Mouse (Mus musculus): ENCODE results near the gene Skp2. TPM values are rescaled to one million over a fixed set of nuclear protein-coding genes. Genes with fewer than 3 reads are reported as not detected.

Skp2 gene
- polyA plus RNA-seq, 1 experiment from 2014 or later, result 16.5 TPM

- peaks cover 2% of the 10 kb centered on the region; the same call in 1 of the 2 replicates for H3K4me1 ChIP-seq (ENCODE audit: control insufficient read depth, low read depth, low read length)
- no peak for ATAC-seq (ENCODE audit: low read depth)
- H3K4me2 ChIP-seq (ENCODE audit: low read depth, low read length), result no peak overlapping the region
- 67% methylated on average over 4 of the region's 4 CpGs for WGBS (ENCODE audit: insufficient replicate concordance)
- H3K9ac ChIP-seq (ENCODE audit: low read depth, low read length), result no peak overlapping the region
- no peak overlapping the region for H3K4me3 ChIP-seq (ENCODE audit: low read depth, low read length)
- H3K27ac ChIP-seq (ENCODE audit: low read length), result no peak overlapping the region
- H3K36me3 ChIP-seq (ENCODE audit: control insufficient read depth, insufficient read depth), result peaks cover 27% of the 10 kb centered on the region
- H3K9me3 ChIP-seq (replicated peaks; ENCODE audit: control insufficient read depth, low read length), result no peaks in the 10 kb centered on the region
- no peaks in the 10 kb centered on the region for H3K27me3 ChIP-seq (ENCODE audit: control insufficient read depth, insufficient read depth, low read depth, low read length)
These were observed 32.2 kb downstream of the Skp2 start for GRCm38 (mm10) chr15:9122989-9123388.

- Histone ChIP-seq H3K9me3 (replicated peaks; ENCODE audit: control insufficient read depth, low read length) (no peaks in the 10 kb centered on the region), H3K9ac (ENCODE audit: low read depth, low read length) (no peak overlapping the region), H3K4me2 (ENCODE audit: low read depth, low read length) (no peak overlapping the region), H3K27ac (ENCODE audit: low read length) (no peak overlapping the region), H3K4me1 (ENCODE audit: control insufficient read depth, low read depth, low read length) (no peaks in the 10 kb centered on the region), H3K4me3 (ENCODE audit: low read depth, low read length) (no peak overlapping the region), H3K36me3 (ENCODE audit: control insufficient read depth, insufficient read depth) (peaks cover 39% of the 10 kb centered on the region), H3K27me3 (ENCODE audit: control insufficient read depth, insufficient read depth, low read depth, low read length) (no peaks in the 10 kb centered on the region)
- WGBS (ENCODE audit: insufficient replicate concordance), result 93% methylated on average over 2 of the region's 2 CpGs
- no peak for ATAC-seq (ENCODE audit: low read depth)
These were observed 35.1 kb downstream of the Skp2 start for GRCm38 (mm10) chr15:9120081-9120480.

GRCm38 (mm10) chr15:9118852-9119251 is 36.4 kb downstream of the Skp2 start:
- no peaks in the 10 kb centered on the region for H3K27me3 ChIP-seq (ENCODE audit: control insufficient read depth, insufficient read depth, low read depth, low read length)
- no peak overlapping the region for H3K9ac ChIP-seq (ENCODE audit: low read depth, low read length)
- H3K4me1 ChIP-seq (ENCODE audit: control insufficient read depth, low read depth, low read length), result no peaks in the 10 kb centered on the region
- no peak overlapping the region for H3K27ac ChIP-seq (ENCODE audit: low read length)
- no peaks in the 10 kb centered on the region for H3K9me3 ChIP-seq (replicated peaks; ENCODE audit: control insufficient read depth, low read length)
- WGBS (ENCODE audit: insufficient replicate concordance), result 73% methylated on average over 4 of the region's 4 CpGs
- H3K36me3 ChIP-seq (ENCODE audit: control insufficient read depth, insufficient read depth), result peaks cover 47% of the 10 kb centered on the region
- no peak for ATAC-seq (ENCODE audit: low read depth)
- H3K4me3 ChIP-seq (ENCODE audit: low read depth, low read length), result no peak overlapping the region
- no peak overlapping the region for H3K4me2 ChIP-seq (ENCODE audit: low read depth, low read length)

- H3K9ac ChIP-seq (ENCODE audit: low read depth, low read length), result no peak overlapping the region
- no peaks in the 10 kb centered on the region for H3K4me1 ChIP-seq (ENCODE audit: control insufficient read depth, low read depth, low read length)
- peak; percentile 87 for ATAC-seq (ENCODE audit: low read depth)
- H3K27ac ChIP-seq (ENCODE audit: low read length), result peak overlapping the region; percentile 54
- no peak overlapping the region for H3K4me3 ChIP-seq (ENCODE audit: low read depth, low read length)
- peaks cover 61% of the 10 kb centered on the region for H3K36me3 ChIP-seq (ENCODE audit: control insufficient read depth, insufficient read depth)
- no peak overlapping the region for H3K4me2 ChIP-seq (ENCODE audit: low read depth, low read length)
- H3K9me3 ChIP-seq (replicated peaks; ENCODE audit: control insufficient read depth, low read length), result no peaks in the 10 kb centered on the region
- no peaks in the 10 kb centered on the region for H3K27me3 ChIP-seq (ENCODE audit: control insufficient read depth, insufficient read depth, low read depth, low read length)
- 68% methylated on average over 5 of the region's 5 CpGs for WGBS (ENCODE audit: insufficient replicate concordance)
These were observed 40.6 kb downstream of the Skp2 start for GRCm38 (mm10) chr15:9114599-9114998.

GRCm38 (mm10) chr15:9114131-9114530 is 41.1 kb downstream of the Skp2 start:
- no peaks in the 10 kb centered on the region for H3K9me3 ChIP-seq (replicated peaks; ENCODE audit: control insufficient read depth, low read length)
- peaks cover 57% of the 10 kb centered on the region for H3K36me3 ChIP-seq (ENCODE audit: control insufficient read depth, insufficient read depth)
- no peaks in the 10 kb centered on the region for H3K27me3 ChIP-seq (ENCODE audit: control insufficient read depth, insufficient read depth, low read depth, low read length)
- peak; percentile 75 for ATAC-seq (ENCODE audit: low read depth)
- no peak overlapping the region for H3K4me3 ChIP-seq (ENCODE audit: low read depth, low read length)
- H3K9ac ChIP-seq (ENCODE audit: low read depth, low read length), result no peak overlapping the region
- H3K4me2 ChIP-seq (ENCODE audit: low read depth, low read length), result no peak overlapping the region
- no peaks in the 10 kb centered on the region for H3K4me1 ChIP-seq (ENCODE audit: control insufficient read depth, low read depth, low read length)
- H3K27ac ChIP-seq (ENCODE audit: low read length), result peak overlapping the region; percentile 55
- WGBS (ENCODE audit: insufficient replicate concordance), result 79% methylated on average over 4 of the region's 4 CpGs

- Histone ChIP-seq H3K4me2 (ENCODE audit: low read depth, low read length) (no peak overlapping the region), H3K4me3 (ENCODE audit: low read depth, low read length) (no peak overlapping the region), H3K9ac (ENCODE audit: low read depth, low read length) (no peak overlapping the region), H3K27me3 (ENCODE audit: control insufficient read depth, insufficient read depth, low read depth, low read length) (no peaks in the 10 kb centered on the region), H3K9me3 (replicated peaks; ENCODE audit: control insufficient read depth, low read length) (no peaks in the 10 kb centered on the region), H3K36me3 (ENCODE audit: control insufficient read depth, insufficient read depth) (peaks cover 57% of the 10 kb centered on the region), H3K4me1 (ENCODE audit: control insufficient read depth, low read depth, low read length) (no peaks in the 10 kb centered on the region), H3K27ac (ENCODE audit: low read length) (peak overlapping the region; percentile 55)
- WGBS (ENCODE audit: insufficient replicate concordance), result 76% methylated on average over 9 of the region's 9 CpGs
- no peak for ATAC-seq (ENCODE audit: low read depth)
These were observed 41.7 kb downstream of the Skp2 start for GRCm38 (mm10) chr15:9113556-9113955.

GRCm38 (mm10) chr15:9111648-9112047 is 43.6 kb downstream of the Skp2 start:
- H3K4me1 ChIP-seq (ENCODE audit: control insufficient read depth, low read depth, low read length), result no peaks in the 10 kb centered on the region
- 88% methylated on average over 3 of the region's 3 CpGs for WGBS (ENCODE audit: insufficient replicate concordance)
- peaks cover 65% of the 10 kb centered on the region for H3K36me3 ChIP-seq (ENCODE audit: control insufficient read depth, insufficient read depth)
- H3K4me3 ChIP-seq (ENCODE audit: low read depth, low read length), result no peak overlapping the region
- H3K9me3 ChIP-seq (replicated peaks; ENCODE audit: control insufficient read depth, low read length), result no peaks in the 10 kb centered on the region
- H3K27me3 ChIP-seq (ENCODE audit: control insufficient read depth, insufficient read depth, low read depth, low read length), result no peaks in the 10 kb centered on the region
- H3K9ac ChIP-seq (ENCODE audit: low read depth, low read length), result no peak overlapping the region
- H3K4me2 ChIP-seq (ENCODE audit: low read depth, low read length), result no peak overlapping the region
- no peak for ATAC-seq (ENCODE audit: low read depth)
- no peak overlapping the region for H3K27ac ChIP-seq (ENCODE audit: low read length)

- 79% methylated on average over 6 of the region's 6 CpGs for WGBS (ENCODE audit: insufficient replicate concordance)
These were observed 44.5 kb downstream of the Skp2 start for GRCm38 (mm10) chr15:9110526-9111347.

GRCm38 (mm10) chr15:9106303-9107074 is 48.7 kb downstream of the Skp2 start:
- Histone ChIP-seq H3K9me3 (replicated peaks; ENCODE audit: control insufficient read depth, low read length) (no peaks in the 10 kb centered on the region), H3K27ac (ENCODE audit: low read length) (no peak overlapping the region), H3K4me3 (ENCODE audit: low read depth, low read length) (no peak overlapping the region), H3K36me3 (ENCODE audit: control insufficient read depth, insufficient read depth) (peaks cover 74% of the 10 kb centered on the region), H3K4me2 (ENCODE audit: low read depth, low read length) (no peak overlapping the region), H3K9ac (ENCODE audit: low read depth, low read length) (no peak overlapping the region), H3K27me3 (ENCODE audit: control insufficient read depth, insufficient read depth, low read depth, low read length) (no peaks in the 10 kb centered on the region), H3K4me1 (ENCODE audit: control insufficient read depth, low read depth, low read length) (no peaks in the 10 kb centered on the region)
- WGBS (ENCODE audit: insufficient replicate concordance), result 80% methylated on average over 13 of the region's 13 CpGs
- ATAC-seq (ENCODE audit: low read depth), result no peak

More at GRCm38 (mm10) chr15:9110526-9111347, 44.5 kb downstream of the Skp2 start:
- Histone ChIP-seq H3K27ac (ENCODE audit: low read length) (no peak overlapping the region), H3K9me3 (replicated peaks; ENCODE audit: control insufficient read depth, low read length) (no peaks in the 10 kb centered on the region), H3K9ac (ENCODE audit: low read depth, low read length) (no peak overlapping the region), H3K4me3 (ENCODE audit: low read depth, low read length) (no peak overlapping the region), H3K4me2 (ENCODE audit: low read depth, low read length) (no peak overlapping the region), H3K27me3 (ENCODE audit: control insufficient read depth, insufficient read depth, low read depth, low read length) (no peaks in the 10 kb centered on the region), H3K4me1 (ENCODE audit: control insufficient read depth, low read depth, low read length) (no peaks in the 10 kb centered on the region), H3K36me3 (ENCODE audit: control insufficient read depth, insufficient read depth) (peaks cover 62% of the 10 kb centered on the region)
- no peak for ATAC-seq (ENCODE audit: low read depth)
